Mouse (Mus musculus) small intestine, adult 2 months (tissue): ENCODE data around the gene Aebp1.

Source experiments
- CTCF ChIP-seq: fragments of 200-500 bp; IDR thresholded peaks from 2 replicates; pipeline ENCODE4 v1.5.1; 2012; ENCODE audit warnings: low read depth, mild to moderate bottlenecking, control low read depth, inconsistent platforms, low read length, moderate library complexity, mixed read lengths; ENCODE audit not compliant: insufficient replicate concordance, insufficient read length; ENCODE audit errors: extremely low read depth
- POLR2A ChIP-seq: fragments of 200-500 bp; IDR thresholded peaks from 2 replicates; pipeline ENCODE4 v1.6.1; 2012; ENCODE audit warnings: low read depth, mild to moderate bottlenecking, control low read depth, inconsistent platforms, low read length, moderate library complexity

DNA sequence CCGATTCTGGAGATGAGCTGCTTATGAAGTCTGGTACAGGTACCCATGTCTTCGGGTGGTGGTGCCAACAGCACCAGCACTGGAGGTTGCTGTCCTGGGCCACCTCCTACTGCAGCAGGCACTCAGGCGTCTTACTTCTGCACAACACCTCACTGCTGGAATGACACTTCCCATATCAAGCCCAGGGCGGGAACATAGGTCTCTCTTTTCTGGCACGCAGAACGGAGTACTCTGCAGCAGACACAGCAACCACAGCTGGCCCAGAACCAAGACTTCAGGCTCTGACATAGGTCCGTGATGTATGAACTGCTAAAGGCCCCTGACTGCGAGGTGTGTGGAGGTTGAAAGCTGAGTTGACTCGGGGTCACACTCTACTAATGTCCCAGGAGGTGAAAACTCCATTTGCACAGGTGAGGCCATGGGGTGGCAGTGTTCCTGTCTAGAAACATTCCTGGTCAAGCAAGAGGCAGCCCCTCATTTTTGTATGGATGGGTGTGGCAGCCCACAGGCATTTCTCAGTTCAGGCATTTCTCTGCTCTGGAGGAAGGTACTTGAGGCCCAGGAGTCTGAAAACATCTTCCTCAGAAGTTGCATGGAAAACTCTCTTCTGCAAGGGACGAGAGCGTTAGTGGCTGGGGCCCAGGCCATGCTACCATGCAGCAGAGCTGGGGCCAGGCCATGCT is 33.1 kb upstream of the Aebp1 start:
- TF ChIP-seq CTCF = no peak
- TF ChIP-seq POLR2A = no peak
